Mouse (Mus musculus) thymus, postnatal 36 days (tissue): ENCODE data around the gene Plekha5.

Source experiments
- DNase-seq, 2 experiments: peaks; one replicate each; pipeline ENCODE4 v3.0.0; 2022; ENCODE audit warnings: mixed read lengths in 2 of 2

The Plekha5 gene

DNA sequence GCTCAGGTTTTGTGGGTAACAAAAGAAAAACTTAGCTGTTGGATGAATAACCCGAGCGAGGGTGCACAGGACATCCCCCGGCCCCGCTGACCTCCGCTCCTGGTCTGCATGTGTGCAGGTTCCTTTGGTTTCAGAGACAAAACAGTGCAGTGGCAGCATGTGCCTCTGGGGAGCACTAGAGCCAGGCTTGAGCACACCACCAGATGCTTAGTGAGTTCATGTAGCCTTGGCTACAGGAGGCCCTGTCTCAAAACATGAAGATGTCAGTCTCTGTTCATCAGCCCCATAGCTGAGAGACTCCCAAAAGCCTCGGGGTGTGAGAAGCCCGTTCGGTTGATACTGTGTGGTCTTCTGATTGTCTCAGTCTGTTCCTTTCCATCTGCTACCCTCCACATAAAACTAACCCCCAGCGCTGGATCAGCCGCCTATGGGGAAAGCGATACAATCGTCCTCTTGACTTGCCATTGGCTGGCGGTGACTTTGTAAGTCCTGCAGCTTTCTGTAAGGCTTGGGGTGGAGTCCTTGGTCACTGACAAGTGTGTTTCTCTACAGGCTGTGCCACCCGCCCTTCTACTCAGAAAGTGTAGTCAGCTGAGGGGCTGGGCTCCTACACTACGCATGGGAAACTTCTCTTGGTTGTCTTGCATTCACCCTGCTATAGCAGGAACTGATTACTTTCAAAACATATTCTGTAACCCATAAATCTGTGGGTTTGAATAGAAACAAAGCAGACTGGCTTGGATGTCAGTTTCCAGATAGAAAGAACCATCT, 32.7 kb downstream of the Plekha5 start:
- no peak for DNase-seq

- DNase-seq = no peak
These were observed 36.5 kb downstream of the Plekha5 start for GRCm38 (mm10) chr6:140460398-140460797.

GRCm38 (mm10) chr6:140464818-140465217, 41.0 kb downstream of the Plekha5 start:
- no peak for DNase-seq

- DNase-seq = peak in 1 of 2 experiments; percentile 22
These were observed 42.2 kb downstream of the Plekha5 start for GRCm38 (mm10) chr6:140465946-140466646.

DNA sequence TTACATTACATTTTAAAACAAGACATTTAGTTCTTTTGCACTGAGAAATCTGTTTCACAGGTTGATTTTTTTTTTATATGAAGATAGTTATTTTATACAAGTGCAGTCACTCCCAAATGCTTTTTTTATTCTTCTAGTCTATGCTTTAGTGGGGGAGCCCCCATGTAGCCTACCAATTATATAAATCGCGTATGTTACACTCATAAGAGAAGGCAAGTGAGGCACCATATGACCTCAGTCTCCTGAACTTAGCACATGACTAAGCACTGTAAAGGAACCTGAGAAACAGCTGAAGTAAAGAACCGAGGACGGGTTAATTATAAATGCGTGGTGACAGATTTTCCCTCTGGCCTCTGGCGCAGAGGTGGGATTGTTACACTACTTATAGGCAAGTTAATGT, 43.0 kb downstream of the Plekha5 start:
- no peak for DNase-seq

- DNase-seq = no peak
These were observed 44.0 kb downstream of the Plekha5 start for GRCm38 (mm10) chr6:140467851-140468250.

GRCm38 (mm10) chr6:140469791-140470190, 45.9 kb downstream of the Plekha5 start:
- no peak for DNase-seq

DNA sequence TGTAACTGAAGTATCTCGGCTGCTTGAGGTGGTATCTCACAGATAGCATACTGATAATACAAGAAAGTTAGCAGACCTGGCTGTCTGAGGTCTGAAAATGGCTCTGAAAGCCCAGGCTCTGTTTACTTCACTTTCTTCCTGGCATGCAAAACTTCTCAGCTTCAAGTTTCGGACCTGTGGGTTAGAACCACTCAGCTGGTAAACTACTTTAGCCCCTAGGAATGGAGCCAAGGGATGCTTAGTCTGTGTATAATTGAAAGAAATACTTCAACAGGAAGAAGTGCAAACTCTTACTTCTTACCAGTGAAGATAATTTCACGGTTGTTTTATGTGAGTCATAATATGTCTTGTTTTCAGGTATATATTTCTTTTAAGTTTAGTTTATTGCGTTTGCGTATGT, 47.9 kb downstream of the Plekha5 start:
- no peak for DNase-seq

DNA sequence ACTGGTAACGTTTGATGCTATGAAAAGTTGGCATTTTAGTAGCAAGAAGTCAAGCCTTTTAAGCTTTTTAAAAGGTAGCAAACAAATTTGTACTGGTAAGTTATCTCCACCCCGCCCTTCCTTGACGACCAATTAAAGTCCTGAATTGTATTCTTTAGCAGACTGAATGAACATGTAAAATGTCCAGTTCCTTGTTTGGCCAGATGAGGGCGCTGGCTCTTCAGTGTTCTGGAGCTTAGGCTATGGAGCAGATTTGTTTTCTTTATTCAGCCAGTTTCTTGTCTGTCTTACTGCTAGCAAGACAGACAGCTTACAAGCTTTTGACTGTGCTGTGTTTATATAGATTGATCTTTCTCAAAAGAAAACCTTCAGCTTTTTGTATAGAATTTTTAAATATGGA, 48.5 kb downstream of the Plekha5 start:
- DNase-seq = peak; percentile 52 to 61

DNA sequence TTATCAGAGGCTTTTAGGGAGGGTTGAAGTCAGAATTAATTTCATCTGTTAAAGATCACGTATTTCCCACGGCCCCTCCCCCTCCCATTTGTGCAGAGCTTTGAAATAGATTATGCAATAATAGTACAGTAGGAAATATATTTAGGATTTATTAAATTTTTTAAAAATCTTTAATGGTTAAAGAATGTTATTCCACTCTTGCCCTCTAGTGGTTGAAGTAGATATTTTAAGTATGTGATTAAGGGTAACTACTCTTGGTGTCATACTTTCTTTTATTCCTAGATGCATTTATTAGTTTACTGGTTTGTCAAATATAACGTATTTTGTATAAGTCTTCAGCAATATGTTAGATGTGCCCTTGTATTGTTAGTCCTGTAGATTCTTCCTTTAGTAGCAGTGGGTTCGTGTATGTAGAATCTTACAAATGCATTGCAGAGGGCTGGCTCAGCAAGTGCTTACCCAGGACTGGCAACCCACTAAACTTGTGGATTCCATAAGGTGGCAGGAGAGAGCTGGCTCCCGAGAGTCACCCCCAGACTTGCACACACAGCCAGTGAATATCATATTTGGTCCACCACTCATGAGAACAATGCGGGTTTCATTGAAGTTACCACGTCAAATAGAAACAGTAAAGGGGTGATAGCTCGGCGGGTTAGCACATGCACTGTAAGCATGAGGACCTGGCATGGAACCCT, 51.7 kb downstream of the Plekha5 start:
- DNase-seq = peak in 1 of 2 experiments; percentile 12

GRCm38 (mm10) chr6:140476981-140477380, 53.1 kb downstream of the Plekha5 start:
- no peak for DNase-seq

DNA sequence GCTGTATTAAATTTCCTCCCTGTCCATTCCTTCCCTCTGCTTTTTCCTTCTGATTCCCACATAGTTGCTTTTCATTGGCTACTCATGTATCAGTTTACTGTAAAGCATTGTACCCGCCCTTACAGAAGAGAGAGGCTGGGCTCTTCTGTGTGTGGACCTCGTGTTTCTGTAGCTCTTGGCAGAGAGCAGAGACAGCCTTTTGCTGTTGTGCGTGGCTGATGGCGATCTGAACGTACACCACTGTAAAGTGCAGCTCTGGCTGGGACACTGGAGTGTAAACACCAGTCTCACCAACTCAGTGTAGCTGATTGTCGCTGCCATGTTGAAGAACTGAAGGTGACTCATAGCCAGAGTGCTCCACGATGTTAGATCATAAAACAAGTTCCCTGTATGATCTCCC, 54.2 kb downstream of the Plekha5 start:
- no peak for DNase-seq

DNA sequence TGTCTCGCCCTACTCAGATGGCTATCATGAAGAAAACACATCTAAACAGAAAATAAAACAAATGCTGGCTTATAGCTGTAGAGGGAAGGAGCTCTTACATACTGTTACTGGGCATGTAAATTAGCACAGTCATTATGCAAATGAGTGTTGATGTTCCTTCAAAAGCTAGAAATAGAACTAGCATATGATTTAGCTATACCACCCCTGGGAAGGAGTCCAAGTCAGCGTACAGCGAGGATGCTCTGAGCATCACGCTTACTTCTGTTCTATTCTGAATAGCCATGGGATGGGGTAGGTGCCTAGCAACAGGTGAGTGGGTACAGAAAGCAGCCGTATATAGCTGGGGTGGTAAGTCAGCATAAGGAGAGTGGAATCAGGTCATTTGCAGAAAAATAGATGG, 55.1 kb downstream of the Plekha5 start:
- DNase-seq = no peak

GRCm38 (mm10) chr6:140480425-140481081, 56.7 kb downstream of the Plekha5 start:
- no peak for DNase-seq

- DNase-seq = no peak
These were observed 58.0 kb downstream of the Plekha5 start for GRCm38 (mm10) chr6:140481701-140482460.

DNA sequence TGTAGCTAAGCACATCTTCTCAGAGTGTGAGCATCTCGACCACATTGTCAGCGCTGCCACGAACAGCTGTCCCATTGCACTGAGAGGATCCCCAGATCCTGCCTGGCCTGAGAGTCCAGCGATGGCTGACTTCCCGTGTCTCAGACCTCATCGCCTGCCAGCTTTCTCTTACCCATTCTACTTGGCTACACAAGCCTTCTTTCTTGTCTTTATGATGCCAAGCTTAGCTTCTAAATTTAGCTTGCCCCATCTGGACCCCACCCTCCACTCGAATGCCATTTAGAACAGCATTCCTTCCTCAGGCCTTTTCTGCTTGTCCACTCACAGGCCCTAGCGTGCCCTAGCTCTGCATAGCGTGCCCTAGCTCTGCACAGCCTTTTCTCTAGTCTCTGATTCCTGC, 60.3 kb downstream of the Plekha5 start:
- DNase-seq = no peak

GRCm38 (mm10) chr6:140485636-140486035, 61.8 kb downstream of the Plekha5 start:
- no peak for DNase-seq

DNA sequence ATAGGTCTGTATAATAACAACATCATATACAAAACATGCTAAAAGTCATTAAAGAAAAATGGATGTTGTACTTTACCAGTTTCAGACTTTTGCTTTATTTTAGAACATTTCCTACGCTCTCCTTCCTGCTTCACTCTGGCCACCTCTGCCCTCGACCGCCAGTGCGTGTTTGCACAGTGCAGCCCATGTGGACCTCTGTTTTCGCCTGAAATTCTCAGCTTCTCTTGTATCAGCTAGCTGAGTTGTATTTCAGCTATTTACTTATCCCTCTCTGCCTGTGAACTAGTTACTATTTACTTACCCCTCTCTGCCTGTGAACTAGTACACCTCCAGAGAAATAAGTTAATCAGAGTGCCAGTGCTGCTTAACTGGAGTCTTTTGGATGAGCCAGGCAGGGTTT, 62.8 kb downstream of the Plekha5 start:
- DNase-seq = no peak

GRCm38 (mm10) chr6:140487489-140487888, 63.6 kb downstream of the Plekha5 start:
- DNase-seq = no peak

DNA sequence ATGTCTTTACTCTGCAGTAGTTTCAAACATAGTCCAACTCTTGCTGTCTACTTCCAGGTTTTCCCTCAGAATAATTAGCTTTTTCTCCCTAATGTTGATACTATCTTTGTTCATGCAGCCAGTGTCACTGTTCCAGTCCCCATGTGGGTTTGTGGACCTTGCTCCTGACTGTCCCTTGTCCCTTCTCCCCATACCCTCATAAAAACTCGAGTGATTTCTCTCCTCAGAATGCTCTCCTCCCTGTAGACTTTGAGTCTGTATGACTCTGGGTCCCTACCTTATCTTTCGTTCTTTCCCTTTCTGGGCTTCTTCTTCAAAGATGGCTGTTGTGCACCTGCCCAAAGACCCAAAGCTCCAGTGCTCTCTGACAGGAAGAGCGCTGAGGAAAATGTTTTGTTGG, 64.8 kb downstream of the Plekha5 start:
- no peak for DNase-seq

DNA sequence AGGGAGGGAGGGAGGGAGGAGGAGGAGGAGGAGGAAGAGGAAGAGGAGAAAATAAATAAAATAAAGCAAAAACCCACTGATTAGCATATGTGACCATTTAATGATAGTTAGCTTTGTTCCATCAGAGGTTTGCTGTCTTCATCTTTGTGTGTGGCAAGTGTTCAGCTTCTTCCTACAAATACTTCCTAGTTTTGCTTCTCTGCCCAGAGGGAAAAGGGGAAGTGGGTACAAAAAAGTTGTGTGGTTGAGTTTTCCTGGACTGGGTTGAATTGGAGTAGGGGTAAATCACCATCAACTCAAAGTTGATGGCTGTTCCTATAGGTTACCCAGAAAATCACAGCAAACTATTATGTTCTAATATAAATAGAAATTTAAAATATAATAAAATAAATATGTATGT, 65.7 kb downstream of the Plekha5 start:
- DNase-seq = no peak

GRCm38 (mm10) chr6:140490220-140490619, 66.4 kb downstream of the Plekha5 start:
- DNase-seq = no peak
